Mouse (Mus musculus): ENCODE results near the gene Cdca4.

DNA sequence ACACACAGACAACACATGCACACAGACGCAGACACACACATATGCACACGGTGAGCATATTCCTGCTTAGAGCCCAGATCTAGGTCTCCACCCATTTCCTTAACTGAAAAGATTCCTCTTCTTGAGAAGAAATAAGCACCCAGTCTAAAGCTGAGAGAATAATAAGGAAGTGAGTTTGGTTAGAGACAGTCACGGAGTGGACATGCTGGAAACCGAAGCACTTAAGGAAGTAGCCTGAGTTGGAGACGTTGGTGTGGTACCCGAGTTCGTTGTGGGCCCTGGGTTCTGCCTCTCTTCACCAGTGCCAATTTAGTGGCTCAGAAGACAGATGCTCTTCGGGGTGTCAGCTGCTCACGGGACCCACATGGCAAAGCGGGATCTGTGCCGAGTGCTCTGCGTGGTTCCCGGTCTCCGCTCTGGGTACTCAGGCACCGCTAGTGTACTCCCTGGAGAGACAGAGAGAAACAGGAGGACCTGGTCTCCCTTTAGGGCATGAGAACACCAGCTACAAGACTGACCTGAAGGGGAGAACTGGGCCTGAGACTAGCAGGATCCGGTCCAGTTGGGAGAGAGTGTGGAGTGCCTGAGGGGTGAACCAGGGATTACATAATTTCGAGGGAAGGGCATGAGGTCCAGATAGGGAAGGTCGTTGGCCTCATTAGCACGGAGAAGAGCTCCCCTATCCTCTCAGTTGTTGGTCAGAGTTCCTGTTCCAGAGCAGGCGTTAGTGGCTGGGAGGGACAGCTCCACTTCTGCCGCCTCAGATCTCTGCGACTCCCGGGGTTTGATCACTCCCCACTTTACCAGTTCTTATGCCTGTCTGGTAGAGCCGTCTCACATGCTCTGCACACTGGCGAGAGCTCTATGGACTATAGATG lies 11.2 kb upstream of the Cdca4 start:
- TF ChIP-seq POLR2A (IDR thresholded peaks at IDR 0.05; ENCODE audit: borderline replicate concordance, extremely low read depth, low read depth, low read length) (no peak), CTCF (IDR thresholded peaks at IDR 0.05; ENCODE audit: insufficient read depth, low read length) (no peak)
